24 mouse cellular contexts compared by ENCODE assay signal in the genomic region with DNA sequence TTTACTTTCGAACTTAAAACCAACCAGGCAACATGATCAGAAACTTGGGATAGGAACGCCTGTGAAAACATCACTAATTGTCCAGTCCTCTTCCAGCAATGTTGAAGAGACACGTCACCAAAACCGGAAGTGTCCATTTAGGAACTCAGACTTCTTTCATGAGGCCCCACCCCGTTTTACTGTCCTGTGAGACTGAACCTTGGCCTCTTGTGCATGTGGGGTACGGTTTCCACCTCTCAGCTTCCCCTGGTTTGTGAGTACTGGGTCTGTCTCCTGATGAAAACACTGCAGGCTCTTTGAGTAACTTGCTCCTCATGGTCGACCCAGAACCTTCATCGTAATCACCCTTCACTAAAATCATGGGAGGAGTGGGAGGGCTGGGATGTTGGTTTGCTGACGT.
"Had no signal": no experiment of that assay in that cellular context is flagged by ENCODE, and none has a peak within 500 bp of the region (broad histone marks: within the 10 kb centered on the region; RNA-seq: fewer than 3 reads in every experiment).

No protein-coding gene starts in this region.

- H3K9ac ChIP-seq: forebrain, postnatal 0 days; heart, embryonic 13.5 days; heart, embryonic 15.5 days; hindbrain, embryonic 13.5 days; hindbrain, embryonic 15.5 days; kidney, embryonic 15.5 days; limb, embryonic 12.5 days had no signal

- H3K9me3 ChIP-seq: heart, embryonic 13.5 days; heart, embryonic 15.5 days; hindbrain, embryonic 13.5 days; hindbrain, embryonic 15.5 days; kidney, embryonic 15.5 days; limb, embryonic 10.5 days; limb, embryonic 12.5 days had no signal

- DNase-seq: forebrain, postnatal 0 days; gastrocnemius, postnatal 36 days; heart, adult 11 months; heart, adult 2 months; heart, postnatal 14 days; heart, postnatal 36 days; kidney, adult 2 months; kidney, adult 9 months; kidney, postnatal 14 days; kidney, postnatal 36 days; liver had no signal

- H3K4me2 ChIP-seq: heart, embryonic 11.5 days; heart, embryonic 13.5 days; heart, embryonic 15.5 days; hindbrain, embryonic 13.5 days; hindbrain, embryonic 15.5 days; kidney, embryonic 15.5 days; limb, embryonic 12.5 days; liver, embryonic 11.5 days had no signal

- H3K27ac ChIP-seq: heart, adult 2 months; heart, embryonic 13.5 days; heart, embryonic 15.5 days; hindbrain, embryonic 13.5 days; hindbrain, embryonic 15.5 days; hindbrain, postnatal 0 days; kidney, embryonic 15.5 days; kidney, postnatal 0 days; layer of hippocampus, adult 2 months; left cerebral cortex, adult 2 months; limb, embryonic 10.5 days; limb, embryonic 12.5 days had no signal

- ATAC-seq: forebrain, postnatal 0 days; hindbrain, postnatal 0 days had no signal

- H3K4me3 ChIP-seq: heart, adult 2 months; heart, embryonic 13.5 days; heart, embryonic 15.5 days; hindbrain, embryonic 13.5 days; hindbrain, embryonic 15.5 days; kidney, embryonic 15.5 days; layer of hippocampus, adult 2 months; left cerebral cortex, adult 2 months; limb, embryonic 10.5 days; limb, embryonic 12.5 days had no signal

- H3K4me1 ChIP-seq: heart, embryonic 15.5 days; hindbrain, embryonic 13.5 days; hindbrain, embryonic 15.5 days; kidney, embryonic 15.5 days; limb, embryonic 10.5 days; limb, embryonic 12.5 days had no signal

- H3K27me3 ChIP-seq: heart, embryonic 13.5 days; heart, embryonic 15.5 days; hindbrain, embryonic 13.5 days; hindbrain, embryonic 15.5 days; kidney, embryonic 15.5 days; limb, embryonic 12.5 days had no signal

- H3K36me3 ChIP-seq: hindbrain, embryonic 13.5 days; hindbrain, embryonic 15.5 days had no signal
